Mouse (Mus musculus) limb, embryonic 12.5 days (tissue): ENCODE measurements around the gene Dcaf5. TPM values are rescaled to one million over a fixed set of nuclear protein-coding genes. Genes with fewer than 3 reads are reported as not detected.
A peak's percentile ranks its signal among the peaks of the same experiment; 100 is the strongest.

Source experiments
- ATAC-seq: fragments of 200-750 bp; cut with Nextera tagmentation; 2 replicates; pipeline ENCODE4 v1.8.0; 2017; ENCODE audit warnings: low read depth, moderate TSS enrichment; ENCODE audit not compliant: insufficient number of reproducible peaks, insufficient read depth, low FRiP score, low TSS enrichment
- H3K27ac ChIP-seq: fragments of 300-500 bp; sonication (generic); 2 replicates; pipeline ENCODE4 v1.5.1; 2016; ENCODE audit warnings: mild to moderate bottlenecking, moderate library complexity
- H3K27me3 ChIP-seq: fragments of 300-500 bp; sonication (generic); 2 replicates; pipeline ENCODE4 v1.6.1; 2016; ENCODE audit warnings: mild to moderate bottlenecking, moderate library complexity
- H3K36me3 ChIP-seq: fragments of 300-500 bp; sonication (generic); 2 replicates; pipeline ENCODE4 v1.6.1; 2016; ENCODE audit warnings: mild to moderate bottlenecking, moderate library complexity
- H3K4me1 ChIP-seq: fragments of 300-500 bp; sonication (generic); replicated peaks from 2 replicates; pipeline ENCODE4 v1.6.1; 2016
- H3K4me2 ChIP-seq: fragments of 300-500 bp; sonication (generic); 2 replicates; pipeline ENCODE4 v1.6.1; 2016; ENCODE audit warnings: mild to moderate bottlenecking, moderate library complexity
- H3K4me3 ChIP-seq: fragments of 300-500 bp; sonication (generic); replicated peaks from 2 replicates; pipeline ENCODE4 v1.5.1; 2016; ENCODE audit warnings: mild to moderate bottlenecking
- H3K9ac ChIP-seq: fragments of 300-500 bp; sonication (generic); replicated peaks from 2 replicates; pipeline ENCODE4 v1.6.1; 2016; ENCODE audit warnings: mild to moderate bottlenecking, moderate library complexity
- H3K9me3 ChIP-seq: fragments of 300-500 bp; sonication (generic); 2 replicates; pipeline ENCODE4 v1.6.1; 2016; ENCODE audit warnings: mild to moderate bottlenecking, moderate library complexity
- WGBS: fragments of 180-500 bp; shearing (Covaris S2); methylation state at CpG from one replicate; pipeline ENCODE4 v1.1.7; 2016; 5-methylcytosine and 5-hydroxymethylcytosine counted together
- polyA plus RNA-seq: library from polyadenylated mRNA; unstranded; fragments of >200 nt; fragmentation: Nextera tagmentation; extraction: Ambion mirVana; gene quantifications from 2 replicates; pipeline ENCODE4 v1.2.1, GENCODE M21; 2016

The Dcaf5 gene
- polyA plus RNA-seq, 1 experiment from 2014 or later, result 18.3 TPM

DNA sequence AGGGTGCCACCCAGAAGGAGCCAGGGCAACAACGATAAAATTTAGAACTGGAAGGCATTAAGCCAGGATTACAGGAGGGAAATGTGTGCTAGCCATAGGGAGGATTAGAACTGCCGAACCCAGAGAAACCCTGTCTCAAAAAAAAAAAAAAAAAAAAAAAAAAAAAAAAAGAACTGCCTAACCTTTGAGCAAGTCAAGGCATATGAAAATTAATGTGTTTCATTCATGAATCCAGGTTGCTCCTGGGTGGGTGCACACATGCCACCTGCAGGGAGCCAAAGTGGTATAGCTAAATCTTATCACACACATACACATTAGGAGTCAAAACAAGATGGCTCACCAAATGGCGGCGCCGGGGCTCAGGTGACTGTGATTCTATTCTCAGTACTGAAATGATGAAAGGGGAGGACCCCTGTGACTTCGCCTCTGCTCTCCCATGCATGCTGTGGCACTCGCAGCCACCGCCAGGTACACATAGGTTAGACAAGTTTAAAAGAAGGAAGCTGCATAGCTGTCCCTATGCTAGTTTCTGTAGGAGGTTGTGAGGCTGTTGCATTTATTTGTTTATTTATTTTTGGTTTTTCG lies 8.2 kb upstream of the Dcaf5 start:
- Histone ChIP-seq H3K4me1 (no peaks in the 10 kb centered on the region), H3K4me2 (no peak overlapping the region), H3K9ac (no peak overlapping the region), H3K4me3 (no peak overlapping the region), H3K27me3 (no peaks in the 10 kb centered on the region), H3K27ac (no peak overlapping the region), H3K36me3 (no peaks in the 10 kb centered on the region), H3K9me3 (no peaks in the 10 kb centered on the region)
- WGBS, result 81% methylated on average over 9 of the region's 9 CpGs
- ATAC-seq, result no peak

DNA sequence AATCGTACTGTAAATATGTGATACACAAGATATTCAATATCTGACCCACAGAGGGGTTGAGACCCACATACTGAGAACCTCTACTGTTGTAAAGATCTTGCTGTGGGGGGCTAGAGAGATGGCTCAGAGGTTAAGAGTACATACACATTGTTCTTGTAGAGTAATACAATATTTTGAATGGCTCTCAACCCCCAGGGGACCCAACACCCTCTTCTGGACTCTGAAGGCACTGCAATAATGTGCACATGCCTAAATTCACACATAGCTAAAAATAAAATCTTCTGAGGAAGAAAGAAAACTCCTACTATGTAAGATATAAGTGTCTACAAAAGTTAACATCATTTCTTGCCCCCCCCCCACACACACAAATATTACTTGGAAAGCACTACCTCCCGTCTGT lies 4.6 kb upstream of the Dcaf5 start:
- no peak for ATAC-seq
- Histone ChIP-seq H3K4me3 (no peak overlapping the region), H3K9me3 (no peaks in the 10 kb centered on the region), H3K27ac (no peak overlapping the region), H3K27me3 (no peaks in the 10 kb centered on the region), H3K4me2 (no peak overlapping the region), H3K4me1 (peaks cover 6% of the 10 kb centered on the region; the same call in 1 of the 2 replicates), H3K9ac (no peak overlapping the region), H3K36me3 (no peaks in the 10 kb centered on the region)
- WGBS, result 78% methylated on average over 2 of the region's 2 CpGs

DNA sequence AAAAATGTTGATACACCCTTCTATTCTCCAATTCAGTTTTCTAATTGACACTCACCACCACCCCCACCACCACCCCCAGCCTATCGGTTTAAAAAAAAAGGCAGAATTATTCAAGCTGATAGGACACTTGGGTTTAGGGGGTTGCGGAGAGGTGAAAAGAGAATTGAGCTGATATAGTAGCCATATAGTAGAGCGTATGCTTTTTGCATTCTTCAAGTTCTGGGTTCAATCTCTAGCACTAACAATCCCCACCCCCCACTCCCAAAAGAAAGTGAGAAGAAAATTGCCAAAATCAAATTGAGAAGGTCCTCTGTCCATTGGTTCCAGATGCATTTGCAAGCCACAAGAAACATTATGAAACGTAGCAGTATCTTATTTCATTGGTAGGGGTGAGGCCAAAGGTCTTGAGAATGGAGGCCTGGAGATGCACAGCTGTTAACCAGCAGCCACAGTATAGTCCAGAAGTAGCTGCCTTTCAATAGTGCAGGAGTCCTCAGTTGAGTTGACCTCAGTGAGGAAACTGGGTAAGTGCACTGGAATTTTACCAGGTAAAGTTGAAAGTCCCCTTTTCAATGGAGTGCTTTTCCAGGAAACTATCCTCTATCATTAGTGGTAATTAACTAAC lies 762 bp upstream of the Dcaf5 start:
- no peak for ATAC-seq
- Histone ChIP-seq H3K9ac (peak overlapping the region; percentile 90; the same call in 1 of the 2 replicates), H3K27me3 (no peaks in the 10 kb centered on the region), H3K36me3 (peaks cover 13% of the 10 kb centered on the region), H3K9me3 (no peaks in the 10 kb centered on the region), H3K4me1 (peaks cover 20% of the 10 kb centered on the region), H3K4me2 (peak overlapping the region; percentile 79), H3K27ac (peak overlapping the region; percentile 97), H3K4me3 (peak overlapping the region; percentile 90)
- 21% methylated on average over 4 of the region's 4 CpGs for WGBS

DNA sequence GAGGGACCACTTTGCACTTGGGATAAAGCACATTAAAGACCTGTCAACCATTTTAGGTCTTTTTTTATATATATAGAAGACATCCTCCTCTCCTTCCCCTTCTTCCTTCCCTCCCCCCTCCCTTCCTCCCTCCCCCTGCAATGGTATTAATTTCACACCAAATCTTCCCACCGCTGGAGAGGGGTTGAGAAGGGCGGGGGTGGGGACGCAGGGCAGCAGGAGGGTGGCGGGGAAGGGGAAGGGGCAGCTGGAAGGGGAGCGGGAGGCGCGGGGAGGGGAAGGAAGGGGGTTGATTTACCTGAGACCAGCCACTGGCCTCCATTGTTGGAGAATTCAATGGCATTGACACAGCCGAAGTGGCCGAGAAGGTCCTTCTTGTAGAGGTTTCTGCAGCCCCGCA lies 514 bp downstream of the Dcaf5 start:
- Histone ChIP-seq H3K9me3 (no peaks in the 10 kb centered on the region), H3K4me3 (peak overlapping the region; percentile 90), H3K36me3 (peaks cover 21% of the 10 kb centered on the region), H3K9ac (peak overlapping the region; percentile 90), H3K4me1 (peaks cover 20% of the 10 kb centered on the region), H3K4me2 (peak overlapping the region; percentile 79), H3K27me3 (no peaks in the 10 kb centered on the region), H3K27ac (peak overlapping the region; percentile 97)
- ATAC-seq, result peak; percentile 8; the same call in 1 of the 2 replicates
- 0% methylated on average over 9 of the region's 10 CpGs for WGBS

DNA sequence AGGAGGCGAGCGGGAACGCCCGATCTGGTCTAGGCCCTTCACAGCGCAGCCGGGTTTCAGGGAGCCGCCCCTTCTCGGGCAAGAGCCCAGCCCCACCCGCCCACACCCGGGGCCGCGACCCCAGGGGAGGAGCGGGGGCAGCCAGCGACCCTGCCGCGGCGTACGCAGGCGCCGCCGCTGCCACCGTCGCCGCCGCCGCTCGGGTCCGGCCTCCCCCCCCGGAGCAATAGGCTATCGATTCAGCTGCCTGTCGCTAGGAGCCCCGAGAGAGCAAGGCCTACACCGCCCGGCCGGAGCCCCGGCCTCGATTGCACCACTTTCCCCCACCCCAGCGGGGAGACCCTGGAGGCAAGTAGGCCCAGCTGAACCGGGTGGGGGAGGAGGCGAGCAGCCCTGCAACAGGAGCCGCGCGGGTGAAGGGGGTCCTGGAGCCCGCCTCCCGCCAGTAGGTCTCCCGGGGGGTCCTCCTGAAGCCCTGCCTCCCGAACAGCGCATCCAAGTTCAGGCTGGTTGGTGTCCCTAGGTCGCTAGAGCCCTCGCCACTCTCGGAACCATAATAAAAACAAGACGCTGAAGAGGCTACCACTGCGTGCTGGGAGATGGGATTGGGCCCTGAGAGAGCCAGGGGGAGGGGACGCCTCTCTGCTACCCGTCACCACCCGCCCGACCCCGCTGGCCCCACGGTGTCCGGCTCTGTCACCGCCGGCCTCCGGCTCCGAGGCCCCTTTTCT lies 1.3 kb downstream of the Dcaf5 start:
- under 1% methylated on average over 49 of the region's 64 CpGs for WGBS
- H3K9ac ChIP-seq, result peak overlapping the region; percentile 90
- ATAC-seq, result peak; percentile 76

GRCm38 (mm10) chr12:80434601-80434960 lies 1.8 kb downstream of the Dcaf5 start:
- Histone ChIP-seq H3K9ac (peak overlapping the region; percentile 90), H3K4me2 (peak overlapping the region; percentile 79), H3K9me3 (no peaks in the 10 kb centered on the region), H3K27me3 (no peaks in the 10 kb centered on the region), H3K4me1 (peaks cover 23% of the 10 kb centered on the region), H3K27ac (peak overlapping the region; percentile 97), H3K4me3 (peak overlapping the region; percentile 90), H3K36me3 (peaks cover 26% of the 10 kb centered on the region)
- 11% methylated on average over 9 of the region's 10 CpGs for WGBS
- no peak for ATAC-seq

More for the DNA sequence above, 1.3 kb downstream of the Dcaf5 start:
- Histone ChIP-seq H3K9me3 (no peaks in the 10 kb centered on the region), H3K4me2 (peak overlapping the region; percentile 79), H3K27ac (peak overlapping the region; percentile 97), H3K4me3 (peak overlapping the region; percentile 90), H3K36me3 (peaks cover 26% of the 10 kb centered on the region), H3K4me1 (peaks cover 23% of the 10 kb centered on the region), H3K27me3 (no peaks in the 10 kb centered on the region)

- 65% methylated on average over 4 of the region's 4 CpGs for WGBS
- Histone ChIP-seq H3K4me2 (no peak overlapping the region), H3K4me1 (peaks cover 23% of the 10 kb centered on the region), H3K9ac (no peak overlapping the region), H3K27ac (no peak overlapping the region), H3K4me3 (no peak overlapping the region), H3K36me3 (peaks cover 32% of the 10 kb centered on the region), H3K27me3 (no peaks in the 10 kb centered on the region), H3K9me3 (no peaks in the 10 kb centered on the region)
- ATAC-seq, result no peak
Measured at GRCm38 (mm10) chr12:80433266-80433665, 3.1 kb downstream of the Dcaf5 start.

- Histone ChIP-seq H3K9ac (no peak overlapping the region), H3K27me3 (no peaks in the 10 kb centered on the region), H3K4me1 (0 out of 2 replicates have a peak, but pooled peaks cover 3% of the 10 kb centered on the region), H3K9me3 (no peaks in the 10 kb centered on the region), H3K36me3 (peaks cover 47% of the 10 kb centered on the region), H3K27ac (no peak overlapping the region), H3K4me2 (no peak overlapping the region), H3K4me3 (no peak overlapping the region)
- 92% methylated on average over 3 of the region's 3 CpGs for WGBS
- ATAC-seq, result no peak
Measured at GRCm38 (mm10) chr12:80427683-80428082, 8.7 kb downstream of the Dcaf5 start.

GRCm38 (mm10) chr12:80415100-80415499 lies 21.3 kb downstream of the Dcaf5 start:
- Histone ChIP-seq H3K27ac (no peak overlapping the region), H3K27me3 (no peaks in the 10 kb centered on the region), H3K36me3 (peaks cover 55% of the 10 kb centered on the region), H3K9ac (no peak overlapping the region), H3K9me3 (peaks cover 17% of the 10 kb centered on the region; the same call in 1 of the 2 replicates), H3K4me1 (no peaks in the 10 kb centered on the region), H3K4me2 (no peak overlapping the region), H3K4me3 (no peak overlapping the region)
- ATAC-seq, result no peak
- 83% methylated on average over 2 of the region's 2 CpGs for WGBS

- no peaks in the 10 kb centered on the region for H3K4me1 ChIP-seq
- no peak overlapping the region for H3K4me3 ChIP-seq
- peaks cover 55% of the 10 kb centered on the region for H3K36me3 ChIP-seq
- H3K9ac ChIP-seq, result no peak overlapping the region
- no peaks in the 10 kb centered on the region for H3K27me3 ChIP-seq
- WGBS, result 91% methylated on average over 8 of the region's 8 CpGs
- peaks cover 11% of the 10 kb centered on the region; the same call in 1 of the 2 replicates for H3K9me3 ChIP-seq
- H3K27ac ChIP-seq, result no peak overlapping the region
- ATAC-seq, result no peak
- no peak overlapping the region for H3K4me2 ChIP-seq
Measured at GRCm38 (mm10) chr12:80410855-80411254, 25.5 kb downstream of the Dcaf5 start.

DNA sequence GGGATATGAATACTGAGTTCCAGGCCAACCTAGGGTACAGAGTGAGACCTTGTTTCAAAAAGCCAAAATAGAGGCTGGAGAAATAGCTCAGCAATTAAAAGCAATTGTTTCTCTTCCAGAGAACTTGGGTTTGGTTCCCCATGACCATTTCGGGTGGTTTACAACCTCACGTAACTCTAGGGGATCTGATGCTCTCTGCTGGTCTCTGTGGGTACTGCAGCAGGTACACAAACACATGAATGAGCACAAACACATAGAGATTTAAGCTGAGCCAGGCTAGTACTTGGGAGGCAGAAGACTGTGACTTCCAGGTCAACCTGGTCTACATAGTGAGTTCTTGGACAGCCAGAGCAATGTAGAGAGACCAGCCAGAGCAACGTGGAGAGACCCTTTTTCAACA lies 28.6 kb downstream of the Dcaf5 start:
- no peak overlapping the region for H3K9ac ChIP-seq
- WGBS, result 53% methylated on average over 3 of the region's 3 CpGs
- H3K4me3 ChIP-seq, result no peak overlapping the region
- no peak overlapping the region for H3K4me2 ChIP-seq
- no peaks in the 10 kb centered on the region for H3K9me3 ChIP-seq
- H3K27me3 ChIP-seq, result no peaks in the 10 kb centered on the region
- ATAC-seq, result no peak
- H3K27ac ChIP-seq, result no peak overlapping the region
- H3K36me3 ChIP-seq, result peaks cover 47% of the 10 kb centered on the region
- H3K4me1 ChIP-seq, result no peaks in the 10 kb centered on the region
